Mouse (Mus musculus) liver, embryonic 13.5 days (tissue): ENCODE measurements around the gene Lgals2. TPM values are rescaled to one million over a fixed set of nuclear protein-coding genes. Genes with fewer than 3 reads are reported as not detected.
A peak's percentile ranks its signal among the peaks of the same experiment; 100 is the strongest.

ENCODE experiments used
- ATAC-seq: fragments of 200-750 bp; cut with Nextera tagmentation; 2 replicates; pipeline ENCODE4 v1.8.0; 2017; ENCODE audit warnings: low read depth, mild to moderate bottlenecking, moderate number of reproducible peaks, moderate library complexity
- DNase-seq: peaks from one replicate; pipeline ENCODE4 v3.0.0; 2022
- H3K27ac ChIP-seq: fragments of 300-500 bp; sonication (generic); 2 replicates; pipeline ENCODE4 v1.5.1; 2015; ENCODE audit warnings: moderate library complexity, mild to moderate bottlenecking, inconsistent platforms
- H3K27me3 ChIP-seq: fragments of 300-500 bp; sonication (generic); 2 replicates; pipeline ENCODE4 v1.6.1; 2015; ENCODE audit warnings: mild to moderate bottlenecking, inconsistent platforms
- H3K36me3 ChIP-seq: fragments of 300-500 bp; sonication (generic); 2 replicates; pipeline ENCODE4 v1.6.1; 2015; ENCODE audit warnings: mild to moderate bottlenecking, inconsistent platforms
- H3K4me1 ChIP-seq: fragments of 300-500 bp; sonication (generic); replicated peaks from 2 replicates; pipeline ENCODE4 v1.6.1; 2015; ENCODE audit warnings: inconsistent platforms
- H3K4me2 ChIP-seq: fragments of 300-500 bp; sonication (generic); 2 replicates; pipeline ENCODE4 v1.6.1; 2015; ENCODE audit warnings: inconsistent platforms, mild to moderate bottlenecking, moderate library complexity
- H3K4me3 ChIP-seq: fragments of 300-500 bp; sonication (generic); replicated peaks from 2 replicates; pipeline ENCODE4 v1.5.1; 2015; ENCODE audit warnings: mild to moderate bottlenecking, inconsistent platforms
- H3K9ac ChIP-seq: fragments of 300-500 bp; sonication (generic); 2 replicates; pipeline ENCODE4 v1.6.1; 2015; ENCODE audit warnings: mild to moderate bottlenecking, inconsistent platforms
- H3K9me3 ChIP-seq: fragments of 300-500 bp; sonication (generic); replicated peaks from 2 replicates; pipeline ENCODE4 v1.6.1; 2016; ENCODE audit warnings: inconsistent platforms
- WGBS: fragments of 180-500 bp; shearing (Covaris S2); methylation state at CpG from one replicate; pipeline ENCODE4 v1.1.7; 2015; ENCODE audit not compliant: insufficient replicate concordance; 5-methylcytosine and 5-hydroxymethylcytosine counted together
- polyA plus RNA-seq: library from polyadenylated mRNA; unstranded; fragments of >200 nt; fragmentation: Nextera tagmentation; extraction: Ambion mirVana; gene quantifications from 2 replicates; pipeline ENCODE4 v1.2.1, GENCODE M21; 2015

Lgals2 gene
- polyA plus RNA-seq, 1 experiment from 2014 or later: 10.0 TPM

- ATAC-seq: no peak
- peak overlapping the region; percentile 58 for H3K4me2 ChIP-seq
- peaks cover 74% of the 10 kb centered on the region for H3K4me1 ChIP-seq
- peak overlapping the region; percentile 71 for H3K9ac ChIP-seq
- DNase-seq: no peak
- H3K27me3 ChIP-seq: peaks cover 70% of the 10 kb centered on the region
- H3K36me3 ChIP-seq: peaks cover 9% of the 10 kb centered on the region
- H3K4me3 ChIP-seq: peak overlapping the region; percentile 60
- H3K27ac ChIP-seq: peak overlapping the region; percentile 77
- WGBS: 20% methylated on average over 21 of the region's 21 CpGs
- no peaks in the 10 kb centered on the region for H3K9me3 ChIP-seq
These were observed 11.5 kb downstream of the Lgals2 start for GRCm38 (mm10) chr15:78843581-78844469.

DNA sequence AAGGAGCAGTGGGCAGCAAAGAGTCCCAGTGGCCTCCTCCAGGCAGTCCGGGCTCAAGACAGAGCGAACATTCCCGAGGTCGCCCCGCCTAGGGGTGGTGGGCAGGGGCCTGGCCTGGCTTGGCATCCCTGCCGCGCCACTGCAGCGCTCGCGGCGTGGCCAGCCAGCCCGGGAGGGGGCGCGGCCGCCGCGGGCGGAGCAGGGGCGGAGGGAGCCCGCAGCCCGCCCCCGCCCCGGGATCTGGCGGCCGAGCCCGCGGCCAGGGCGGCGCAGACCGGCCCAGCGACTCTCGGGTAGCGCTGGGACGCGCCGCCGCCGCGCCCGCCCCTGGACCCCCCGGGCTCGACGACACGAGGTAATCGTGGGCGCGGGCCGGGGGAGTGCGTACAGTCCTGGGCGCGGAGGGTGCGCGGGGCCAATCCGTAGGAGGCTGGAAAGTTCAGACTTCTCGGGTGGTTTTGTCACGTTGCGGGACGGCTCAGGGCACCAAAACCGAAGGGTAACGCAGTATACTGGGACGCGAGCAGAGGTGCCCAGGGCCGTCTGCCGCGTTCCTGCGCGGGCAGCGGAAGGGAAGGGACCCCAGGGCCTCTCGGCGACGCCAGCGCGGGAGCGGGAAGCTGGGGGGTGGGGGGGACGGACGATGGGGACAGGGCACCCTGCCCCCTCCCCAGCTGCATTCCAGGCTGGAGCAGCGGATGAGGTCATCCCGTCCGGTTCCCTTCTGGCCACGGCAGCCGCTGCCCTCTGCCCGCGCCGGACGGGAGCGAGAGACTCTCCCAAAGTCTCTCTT lies 12.8 kb downstream of the Lgals2 start, which contains the start of gene Cdc42ep1:
TSS of gene Cdc42ep1 (plus strand) at position 254 of the 793 bp plus-strand sequence.
- ATAC-seq (peak; percentile 58), DNase-seq (no peak)
- under 1% methylated on average over 74 of the region's 86 CpGs for WGBS
- Histone ChIP-seq H3K4me1 (peaks cover 72% of the 10 kb centered on the region), H3K4me3 (peak within 1 kb of the TSS; percentile 60), H3K4me2 (peak within 1 kb of the TSS; percentile 58), H3K9me3 (no peaks in the 10 kb centered on the region), H3K27me3 (peaks cover 70% of the 10 kb centered on the region), H3K9ac (peak within 1 kb of the TSS; percentile 71), H3K36me3 (peaks cover 6% of the 10 kb centered on the region), H3K27ac (peak within 1 kb of the TSS; percentile 77)

DNA sequence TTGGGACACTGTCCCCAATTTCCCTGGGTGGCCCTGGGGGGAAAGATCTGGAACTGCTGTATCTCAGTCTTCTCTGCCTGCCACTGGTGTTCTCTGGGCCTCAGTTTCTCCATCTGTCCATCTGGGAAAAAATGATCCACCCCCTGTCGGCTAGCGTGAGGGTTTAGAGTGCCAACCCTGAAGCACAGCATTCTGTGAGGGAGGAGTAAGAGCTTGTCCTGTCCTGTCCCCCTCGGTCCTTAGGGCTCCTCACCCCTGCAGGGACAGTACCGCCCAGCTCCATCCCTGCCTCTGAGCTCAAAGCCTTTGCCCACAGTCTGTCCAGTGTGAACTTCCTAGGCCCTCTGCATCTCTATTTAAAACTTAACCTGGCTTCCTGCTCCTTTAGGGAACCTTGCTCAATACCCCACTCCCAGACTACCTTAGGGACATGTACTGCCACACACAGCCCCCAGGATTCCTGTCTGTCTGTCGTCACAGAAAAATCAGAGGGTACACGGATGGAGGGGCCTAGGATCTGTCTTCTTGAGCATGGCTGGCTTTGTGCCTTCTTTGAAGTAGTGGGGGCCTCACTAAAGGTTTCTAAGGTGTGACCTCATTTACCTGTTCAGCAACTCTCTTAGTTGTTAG lies 14.1 kb downstream of the Lgals2 start:
- Histone ChIP-seq H3K27me3 (peaks cover 68% of the 10 kb centered on the region), H3K4me3 (no peak overlapping the region), H3K9me3 (no peaks in the 10 kb centered on the region), H3K36me3 (no peaks in the 10 kb centered on the region), H3K9ac (no peak overlapping the region), H3K27ac (peak overlapping the region; percentile 30; the same call in 1 of the 2 replicates), H3K4me1 (peaks cover 65% of the 10 kb centered on the region), H3K4me2 (no peak overlapping the region)
- no peak for ATAC-seq
- 53% methylated on average over 6 of the region's 6 CpGs for WGBS
- DNase-seq: no peak

DNA sequence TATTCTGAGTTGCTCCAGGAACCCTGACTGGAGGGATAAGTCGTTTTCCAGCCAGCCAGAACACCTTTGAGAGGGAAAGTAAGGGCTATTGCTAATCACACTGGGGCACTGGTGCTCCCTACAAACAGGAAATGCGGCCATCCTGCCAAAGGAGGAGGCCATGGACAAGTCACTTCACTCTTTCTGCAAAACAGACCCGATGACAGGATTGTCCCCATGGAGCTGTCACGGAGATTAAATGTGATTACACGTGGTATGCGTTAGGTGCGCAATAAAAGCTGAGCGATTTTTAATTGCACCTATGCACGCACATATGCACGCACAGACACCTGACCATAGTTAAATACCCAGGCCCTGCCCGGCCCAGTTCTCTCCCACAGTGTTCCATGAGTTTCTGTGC lies 14.6 kb downstream of the Lgals2 start:
- H3K9ac ChIP-seq: no peak overlapping the region
- peak overlapping the region; percentile 30 for H3K27ac ChIP-seq
- peaks cover 65% of the 10 kb centered on the region for H3K4me1 ChIP-seq
- DNase-seq (no peak), ATAC-seq (no peak)
- no peaks in the 10 kb centered on the region for H3K36me3 ChIP-seq
- H3K27me3 ChIP-seq: peaks cover 64% of the 10 kb centered on the region
- H3K4me3 ChIP-seq: no peak overlapping the region
- H3K9me3 ChIP-seq: no peaks in the 10 kb centered on the region
- 61% methylated on average over 11 of the region's 11 CpGs for WGBS
- H3K4me2 ChIP-seq: no peak overlapping the region

DNA sequence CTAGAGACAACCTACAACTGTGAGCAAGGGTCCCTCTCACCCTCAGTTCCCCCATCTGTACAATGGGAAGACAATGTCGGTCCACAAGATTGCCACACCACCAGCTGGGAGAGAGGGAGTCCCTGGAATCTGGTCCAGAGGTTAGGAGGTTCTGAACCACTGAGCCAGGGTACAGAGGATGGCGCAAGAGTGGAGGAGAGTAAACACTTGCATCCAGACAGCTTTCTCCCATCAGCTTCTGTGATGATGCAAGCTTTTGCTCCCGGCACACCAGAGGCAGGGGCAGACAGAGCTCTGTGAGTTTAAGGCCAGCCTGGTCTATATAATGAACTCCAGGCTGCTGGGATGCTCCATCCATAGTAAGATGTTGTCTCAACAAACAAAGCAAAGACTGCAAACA lies 15.1 kb downstream of the Lgals2 start:
- ATAC-seq: peak; percentile 56
- H3K9ac ChIP-seq: no peak overlapping the region
- H3K4me3 ChIP-seq: no peak overlapping the region
- 47% methylated on average over 3 of the region's 3 CpGs for WGBS
- no peaks in the 10 kb centered on the region for H3K9me3 ChIP-seq
- no peak overlapping the region for H3K4me2 ChIP-seq
- peak overlapping the region; percentile 30 for H3K27ac ChIP-seq
- H3K36me3 ChIP-seq: no peaks in the 10 kb centered on the region
- H3K27me3 ChIP-seq: peaks cover 59% of the 10 kb centered on the region
- no peak for DNase-seq
- peaks cover 65% of the 10 kb centered on the region for H3K4me1 ChIP-seq

DNA sequence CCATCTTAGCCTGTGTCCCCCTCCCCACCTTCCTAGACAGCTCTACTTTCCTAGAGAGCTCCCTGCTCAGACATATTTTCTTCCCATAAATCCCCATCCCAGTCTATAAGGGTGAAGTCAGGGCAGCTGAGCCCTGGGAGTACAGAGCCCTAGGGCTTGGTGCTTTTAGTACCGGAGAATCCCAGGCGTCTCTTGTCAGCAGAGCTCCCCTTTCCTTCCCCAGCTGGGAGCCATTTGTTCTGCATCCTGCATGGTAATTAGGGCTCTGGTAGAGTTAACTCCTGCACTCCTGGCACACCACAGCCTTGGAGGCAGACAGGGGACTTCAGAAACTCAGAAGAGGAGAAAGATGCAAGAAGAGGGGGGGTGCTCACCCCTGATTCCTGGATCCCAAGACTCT lies 15.6 kb downstream of the Lgals2 start:
- WGBS: 31% methylated on average over 2 of the region's 2 CpGs
- Histone ChIP-seq H3K4me2 (no peak overlapping the region), H3K36me3 (no peaks in the 10 kb centered on the region), H3K4me3 (no peak overlapping the region), H3K27me3 (peaks cover 54% of the 10 kb centered on the region), H3K4me1 (peaks cover 67% of the 10 kb centered on the region), H3K9ac (no peak overlapping the region), H3K27ac (peak overlapping the region; percentile 9; the same call in 1 of the 2 replicates), H3K9me3 (no peaks in the 10 kb centered on the region)
- no peak for DNase-seq
- ATAC-seq: no peak

- Histone ChIP-seq H3K9me3 (no peaks in the 10 kb centered on the region), H3K4me1 (peaks cover 59% of the 10 kb centered on the region), H3K27ac (peak overlapping the region; percentile 80), H3K36me3 (no peaks in the 10 kb centered on the region), H3K27me3 (peaks cover 18% of the 10 kb centered on the region), H3K4me3 (no peak overlapping the region), H3K4me2 (no peak overlapping the region), H3K9ac (no peak overlapping the region)
- DNase-seq (no peak), ATAC-seq (no peak)
- WGBS: 54% methylated on average over 8 of the region's 8 CpGs
These were observed 19.2 kb downstream of the Lgals2 start for GRCm38 (mm10) chr15:78836086-78836621.

- ATAC-seq (peak; percentile 66), DNase-seq (peak; percentile 46)
- 7% methylated on average over 12 of the region's 12 CpGs for WGBS
- Histone ChIP-seq H3K4me2 (peak overlapping the region; percentile 23), H3K9ac (peak overlapping the region; percentile 36; the same call in 1 of the 2 replicates), H3K4me3 (no peak overlapping the region), H3K36me3 (no peaks in the 10 kb centered on the region), H3K4me1 (peaks cover 57% of the 10 kb centered on the region), H3K9me3 (no peaks in the 10 kb centered on the region), H3K27ac (peak overlapping the region; percentile 80), H3K27me3 (peaks cover 11% of the 10 kb centered on the region)
These were observed 19.9 kb downstream of the Lgals2 start for GRCm38 (mm10) chr15:78835200-78836085.

- DNase-seq: no peak
- WGBS: 46% methylated on average over 9 of the region's 10 CpGs
- H3K4me3 ChIP-seq: no peak overlapping the region
- peaks cover 49% of the 10 kb centered on the region for H3K4me1 ChIP-seq
- no peaks in the 10 kb centered on the region for H3K9me3 ChIP-seq
- H3K27ac ChIP-seq: peak overlapping the region; percentile 80
- no peaks in the 10 kb centered on the region for H3K36me3 ChIP-seq
- H3K9ac ChIP-seq: peak overlapping the region; percentile 26; the same call in 1 of the 2 replicates
- 0 out of 2 replicates have a peak, but pooled peaks cover 1% of the 10 kb centered on the region for H3K27me3 ChIP-seq
- H3K4me2 ChIP-seq: no peak overlapping the region
- ATAC-seq: no peak
These were observed 20.9 kb downstream of the Lgals2 start for GRCm38 (mm10) chr15:78834233-78835005.
